Mouse (Mus musculus): ENCODE measurements around the gene Rfc2.
"Not testable (repeated sequence)": the region's sequence is repeated elsewhere in the genome, so short reads cannot be mapped to it uniquely, and the experiment has no call there.

The Rfc2 gene

GRCm38 (mm10) chr5:134644121-134644520 is 63.0 kb downstream of the Rfc2 start:
- no peak for DNase-seq (ENCODE audit: extremely low read depth, insufficient read length, low spot score)

GRCm38 (mm10) chr5:134644643-134645118 is 63.5 kb downstream of the Rfc2 start:
- no peak for DNase-seq (ENCODE audit: extremely low read depth, insufficient read length, low spot score)

- no peak for DNase-seq (ENCODE audit: extremely low read depth, insufficient read length, low spot score)
Observed at GRCm38 (mm10) chr5:134646461-134646860, 65.3 kb downstream of the Rfc2 start.

GRCm38 (mm10) chr5:134647394-134647793 is 66.2 kb downstream of the Rfc2 start:
- no peak for DNase-seq (ENCODE audit: extremely low read depth, insufficient read length, low spot score)

- DNase-seq (ENCODE audit: extremely low read depth, insufficient read length, low spot score) = not testable (repeated sequence)
Observed at GRCm38 (mm10) chr5:134648976-134649375, 67.8 kb downstream of the Rfc2 start.

- DNase-seq (ENCODE audit: extremely low read depth, insufficient read length, low spot score) = peak; percentile 47
Observed at GRCm38 (mm10) chr5:134650926-134651325, 69.8 kb downstream of the Rfc2 start.
